In genomic region chrX:162761716-162762395, GRCm38 (mm10) we compare ENCODE assay signal across 8 mouse cellular contexts. TPM values are rescaled to one million over a fixed set of nuclear protein-coding genes. Genes with fewer than 3 reads are reported as not detected.
A peak's percentile ranks its signal among the peaks of the same experiment; 100 is the strongest.
DNase-seq lines count a peak whose midpoint lies in the region; ATAC-seq lines count a peak whose summit lies in the region.

No protein-coding gene starts in this region.

- H3K4me2 ChIP-seq in embryonic facial prominence, embryonic 12.5 days (replicated peaks): peak overlapping the region; percentile 55
- peak overlapping the region; percentile 56 for H3K4me2 ChIP-seq in kidney, embryonic 15.5 days
- peak overlapping the region; percentile 61 for H3K4me2 ChIP-seq in neural tube, embryonic 13.5 days

- ATAC-seq in megakaryocyte, adult 5-6 weeks (ENCODE audit: poor library complexity, severe bottlenecking): no peak
- no peak for ATAC-seq in embryonic facial prominence, embryonic 12.5 days (ENCODE audit: insufficient number of reproducible peaks, insufficient read depth, low FRiP score, low TSS enrichment)
- ATAC-seq in kidney, embryonic 15.5 days (replicated peaks; ENCODE audit: low FRiP score): no peak
- no peak for ATAC-seq in neural tube, embryonic 13.5 days (ENCODE audit: low read depth)

- H3K9ac ChIP-seq in embryonic facial prominence, embryonic 12.5 days: peak overlapping the region; percentile 79; the same call in 1 of the 2 replicates
- peak overlapping the region; percentile 73 for H3K9ac ChIP-seq in kidney, embryonic 15.5 days
- no peak overlapping the region; the same call in 1 of the 2 replicates for H3K9ac ChIP-seq in neural tube, embryonic 13.5 days

- H3K27me3 ChIP-seq in megakaryocyte, embryonic 14.5 days (replicated peaks): peaks cover 3% of the 10 kb centered on the region
- 0 out of 2 replicates have a peak, but pooled peaks cover 5% of the 10 kb centered on the region for H3K27me3 ChIP-seq in embryonic facial prominence, embryonic 12.5 days
- no peaks in the 10 kb centered on the region for H3K27me3 ChIP-seq in kidney, embryonic 15.5 days
- no peaks in the 10 kb centered on the region for H3K27me3 ChIP-seq in neural tube, embryonic 13.5 days

- peaks cover 10% of the 10 kb centered on the region for H3K36me3 ChIP-seq in megakaryocyte, embryonic 14.5 days (replicated peaks; ENCODE audit: low read length)
- no peaks in the 10 kb centered on the region for H3K36me3 ChIP-seq in embryonic facial prominence, embryonic 12.5 days
- H3K36me3 ChIP-seq in kidney, embryonic 15.5 days: peaks cover 15% of the 10 kb centered on the region; the same call in 1 of the 2 replicates
- no peaks in the 10 kb centered on the region; the same call in 1 of the 2 replicates for H3K36me3 ChIP-seq in neural tube, embryonic 13.5 days

- peak overlapping the region; percentile 92 for H3K4me3 ChIP-seq in megakaryocyte, embryonic 14.5 days (replicated peaks)
- peak overlapping the region; percentile 61 for H3K4me3 ChIP-seq in embryonic facial prominence, embryonic 12.5 days
- peak overlapping the region; percentile 59 for H3K4me3 ChIP-seq in kidney, embryonic 15.5 days (replicated peaks)
- peak overlapping the region; percentile 61 for H3K4me3 ChIP-seq in neural tube, embryonic 13.5 days

- peaks cover 9% of the 10 kb centered on the region for H3K9me3 ChIP-seq in megakaryocyte, embryonic 14.5 days
- no peaks in the 10 kb centered on the region for H3K9me3 ChIP-seq in embryonic facial prominence, embryonic 12.5 days
- H3K9me3 ChIP-seq in kidney, embryonic 15.5 days (replicated peaks): no peaks in the 10 kb centered on the region
- H3K9me3 ChIP-seq in neural tube, embryonic 13.5 days: no peaks in the 10 kb centered on the region

- WGBS in embryonic facial prominence, embryonic 12.5 days: 50% methylated on average over 9 of the region's 9 CpGs
- 34% methylated on average over 9 of the region's 9 CpGs for WGBS in kidney, embryonic 15.5 days
- 54% methylated on average over 9 of the region's 9 CpGs for WGBS in neural tube, embryonic 13.5 days

- no peak overlapping the region for H3K27ac ChIP-seq in embryonic facial prominence, embryonic 12.5 days
- H3K27ac ChIP-seq in kidney, embryonic 15.5 days: 0 out of 2 replicates have a peak overlapping the region, but pooled peaks have one; percentile 97
- H3K27ac ChIP-seq in neural tube, embryonic 13.5 days (replicated peaks): no peak overlapping the region

- no peak for DNase-seq in layer of hippocampus, postnatal 14 days (ENCODE audit: low spot score in 2 of 2)
- DNase-seq in left cerebral cortex, adult 8-10 months (ENCODE audit: low spot score in 2 of 2): no peak
- DNase-seq in frontal cortex, postnatal 36 days (ENCODE audit: low spot score in 2 of 2): no peak

- peaks cover 3% of the 10 kb centered on the region; the same call in 1 of the 2 replicates for H3K4me1 ChIP-seq in megakaryocyte, embryonic 14.5 days
- no peaks in the 10 kb centered on the region for H3K4me1 ChIP-seq in embryonic facial prominence, embryonic 12.5 days
- peaks cover 10% of the 10 kb centered on the region; the same call in 1 of the 2 replicates for H3K4me1 ChIP-seq in kidney, embryonic 15.5 days
- peaks cover 8% of the 10 kb centered on the region for H3K4me1 ChIP-seq in neural tube, embryonic 13.5 days (replicated peaks)

RNA-seq across cellular contexts. Expression of gene Rbbp7, which starts 1.7 kb away (rescaled TPM):
- polyA plus RNA-seq in megakaryocyte, embryonic 14.5 days (2012; ENCODE audit: insufficient read depth, low replicate concordance): 3.9 and 30.8 TPM in 2 replicates
- 147 and 167 TPM in 2 replicates for total RNA-seq in megakaryocyte, adult 5-6 weeks (2015)
- total RNA-seq in megakaryocyte, adult 5-6 weeks (2017): 128 and 139 TPM in 2 replicates
- polyA plus RNA-seq in embryonic facial prominence, embryonic 12.5 days (2016; fragmentation: Nextera tagmentation; extraction: Ambion mirVana): 402 TPM in 2 replicates
- polyA plus RNA-seq in kidney, embryonic 15.5 days (2015; fragmentation: Nextera tagmentation; extraction: Ambion mirVana): 537 and 542 TPM in 2 replicates
- polyA plus RNA-seq in neural tube, embryonic 13.5 days (2015; fragmentation: Nextera tagmentation; extraction: Ambion mirVana): 202 and 224 TPM in 2 replicates
- total RNA-seq in layer of hippocampus, postnatal 14 days (2021): 100 to 1,000 TPM; 150 to 153 TPM
- total RNA-seq in left cerebral cortex, adult 8-10 months (2022): 100 to 1,000 TPM; 142 to 146 (median 144) TPM
